Mouse (Mus musculus): ENCODE results near the gene Hpcal1.

DNA sequence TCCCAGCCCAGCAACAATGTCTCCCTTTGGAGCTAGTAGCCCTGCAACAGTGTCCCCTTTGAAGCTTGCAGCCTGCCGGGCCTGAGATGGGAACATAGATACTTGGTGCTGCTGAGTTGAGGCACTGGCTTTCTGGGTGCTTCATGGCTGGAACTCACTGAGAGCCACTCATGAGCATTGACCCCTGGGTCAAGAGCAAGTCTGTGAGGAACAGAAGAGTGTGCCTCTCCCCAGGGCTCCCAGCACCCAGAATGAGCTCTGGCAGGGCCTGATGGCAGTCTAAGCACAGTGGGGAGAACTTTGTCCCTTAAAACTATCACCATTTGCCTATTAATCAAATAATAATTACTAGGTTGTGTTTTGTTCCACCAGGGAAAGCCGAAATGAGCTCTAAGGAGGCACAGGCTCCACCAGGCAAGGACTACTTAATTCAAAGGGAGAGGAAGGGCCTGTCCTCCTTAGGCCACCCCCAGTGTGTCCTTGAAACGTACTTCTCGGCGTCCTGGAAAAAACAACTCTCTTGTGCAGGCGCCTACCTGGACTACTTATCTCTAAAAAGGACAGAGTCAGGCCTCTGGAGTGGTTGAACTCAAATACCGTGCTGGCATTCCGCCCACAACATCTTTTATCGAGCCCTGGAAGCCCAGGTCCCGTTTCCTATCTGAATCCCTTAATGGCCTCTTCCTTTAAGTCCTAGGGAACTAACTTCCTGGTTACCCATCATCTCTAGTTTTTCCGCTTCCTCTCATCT lies 52.1 kb downstream of the Hpcal1 start:
- TF ChIP-seq CTCF (IDR thresholded peaks at IDR 0.05; ENCODE audit: control insufficient read depth, insufficient read depth, insufficient replicate concordance, low read depth, low read length), result no peak
- no peak for TF ChIP-seq POLR2A (IDR thresholded peaks at IDR 0.05; ENCODE audit: control insufficient read depth, low read depth, low read length)
